Mouse (Mus musculus) heart, adult 18-20 months (tissue): ENCODE data around the gene Ttf2. TPM values are rescaled to one million over a fixed set of nuclear protein-coding genes. Genes with fewer than 3 reads are reported as not detected.
A peak's percentile ranks its signal among the peaks of the same experiment; 100 is the strongest.

Experiments
- DNase-seq, 2 experiments: peaks; one replicate each; pipeline ENCODE4 v3.0.0; 2021 to 2022; ENCODE audit warnings: mixed read lengths in 1 of 2
- long read RNA-seq, 2 experiments: library from polyadenylated mRNA; stranded (forward); transcript quantifications; one replicate each; pipeline ENCODE4 v2.0.0; 2021
- total RNA-seq, 2 experiments: library from RNA; stranded (reverse); gene quantifications; 2 replicates each; pipeline ENCODE4 v1.2.3; 2021

Gene Ttf2
- 1 to 10 TPM; 2.1 to 2.3 TPM for total RNA-seq
- long read RNA-seq, experiment 1, full-length matches to known transcripts, result 1 of 1 reads
- long read RNA-seq, experiment 1, partial matches to known transcripts, result 0 of 1 reads
- long read RNA-seq, experiment 1, other reads (novel, unspliced or antisense), result 0 of 1 reads
- long read RNA-seq, experiment 2, full-length matches to known transcripts, result 1 of 1 reads
- long read RNA-seq, experiment 2, partial matches to known transcripts, result 0 of 1 reads
- long read RNA-seq, experiment 2, other reads (novel, unspliced or antisense), result 0 of 1 reads

- peak; percentile 95 to 99 for DNase-seq
These were observed at the start of gene Ttf2 for GRCm38 (mm10) chr3:100969176-100969917. Gene Ttf2, minus strand, starts transcription at chr3:100969663.

- no peak for DNase-seq
These were observed 49.0 kb upstream of the Ttf2 start for GRCm38 (mm10) chr3:101018494-101018893.

- no peak for DNase-seq
These were observed 46.6 kb upstream of the Ttf2 start for GRCm38 (mm10) chr3:101016050-101016449.

GRCm38 (mm10) chr3:101015254-101015653 lies 45.8 kb upstream of the Ttf2 start:
- peak; percentile 27 to 29 for DNase-seq

GRCm38 (mm10) chr3:101013536-101013935 lies 44.1 kb upstream of the Ttf2 start:
- DNase-seq, result no peak

GRCm38 (mm10) chr3:101013005-101013404 lies 43.5 kb upstream of the Ttf2 start:
- no peak for DNase-seq

GRCm38 (mm10) chr3:101012597-101012996 lies 43.1 kb upstream of the Ttf2 start:
- no peak for DNase-seq

- DNase-seq, result peak in 1 of 2 experiments; percentile 33
These were observed 42.7 kb upstream of the Ttf2 start for GRCm38 (mm10) chr3:101012131-101012571.

GRCm38 (mm10) chr3:101011203-101011600 lies 41.7 kb upstream of the Ttf2 start:
- DNase-seq, result no peak

- DNase-seq, result peak in 1 of 2 experiments; percentile 37
These were observed 41.2 kb upstream of the Ttf2 start for GRCm38 (mm10) chr3:101010589-101011202.

GRCm38 (mm10) chr3:101007112-101007782 lies 37.8 kb upstream of the Ttf2 start:
- no peak for DNase-seq

GRCm38 (mm10) chr3:101005392-101005791 lies 35.9 kb upstream of the Ttf2 start:
- no peak for DNase-seq

GRCm38 (mm10) chr3:101003575-101004356 lies 34.3 kb upstream of the Ttf2 start:
- peak in 1 of 2 experiments; percentile 45 for DNase-seq

GRCm38 (mm10) chr3:100999732-101000131 lies 30.3 kb upstream of the Ttf2 start:
- DNase-seq, result no peak

GRCm38 (mm10) chr3:100998904-100999340 lies 29.5 kb upstream of the Ttf2 start:
- DNase-seq, result peak; percentile 75 to 86

GRCm38 (mm10) chr3:100997785-100998570 lies 28.5 kb upstream of the Ttf2 start:
- peak; percentile 61 to 75 for DNase-seq

GRCm38 (mm10) chr3:100994252-100994651 lies 24.8 kb upstream of the Ttf2 start:
- peak; percentile 20 to 26 for DNase-seq

- DNase-seq, result peak; percentile 70 to 72
These were observed 24.3 kb upstream of the Ttf2 start for GRCm38 (mm10) chr3:100993718-100994117.

- DNase-seq, result peak; percentile 53 to 66
These were observed 23.7 kb upstream of the Ttf2 start for GRCm38 (mm10) chr3:100993158-100993557.

- DNase-seq, result no peak
These were observed 20.8 kb upstream of the Ttf2 start for GRCm38 (mm10) chr3:100990231-100990630.

- DNase-seq, result no peak
These were observed 20.0 kb upstream of the Ttf2 start for GRCm38 (mm10) chr3:100989417-100989816.
